Mouse (Mus musculus) lung, adult 2 months (tissue): Measurements from ENCODE around the gene Itga3. TPM values are rescaled to one million over a fixed set of nuclear protein-coding genes. Genes with fewer than 3 reads are reported as not detected.

Experiments used
- DNase-seq: peaks from one replicate; pipeline ENCODE4 v3.0.0; 2022
- H3K4me1 ChIP-seq: fragments of 200-500 bp; 2 replicates; pipeline ENCODE4 v1.6.1; 2011; ENCODE audit warnings: low read length; ENCODE audit not compliant: control insufficient read depth, insufficient read depth
- H3K4me3 ChIP-seq: fragments of 200-500 bp; replicated peaks from 2 replicates; pipeline ENCODE3; 2011; ENCODE audit warnings: low read depth, mild to moderate bottlenecking, control low read depth, low read length; ENCODE audit errors: extremely low read depth
- CTCF ChIP-seq: fragments of 200-500 bp; IDR thresholded peaks from 2 replicates; pipeline ENCODE4 v1.5.1; 2011; ENCODE audit warnings: mild to moderate bottlenecking, low read length, control low read depth; ENCODE audit not compliant: insufficient read depth
- POLR2A ChIP-seq: fragments of 200-500 bp; IDR thresholded peaks from 2 replicates; pipeline ENCODE4 v1.6.1; 2011; ENCODE audit warnings: low read depth, mild to moderate bottlenecking, control low read depth, low read length, borderline replicate concordance; ENCODE audit errors: extremely low read depth
- WGBS: fragments of 180-500 bp; shearing (Covaris S2); methylation state at CpG from one replicate; pipeline ENCODE4 v1.1.7; 2018; 5-methylcytosine and 5-hydroxymethylcytosine counted together
- polyA plus RNA-seq: library from polyadenylated mRNA; depleted of rRNA; stranded (reverse); fragments of >200 nt; gene quantifications from 2 replicates; pipeline ENCODE4 v1.2.3, GENCODE M21; 2012

Itga3 gene
- polyA plus RNA-seq, 1 experiment = 181 TPM

GRCm38 (mm10) chr11:95098346-95099095 lies 21.9 kb upstream of the Itga3 start:
- Histone ChIP-seq H3K4me1 (peaks cover 3% of the 10 kb centered on the region; the same call in 1 of the 2 replicates), H3K4me3 (no peak overlapping the region)
- no peak for DNase-seq
- TF ChIP-seq CTCF (no peak), POLR2A (no peak)
- WGBS = 78% methylated on average over 5 of the region's 5 CpGs

GRCm38 (mm10) chr11:95097889-95098288 lies 21.3 kb upstream of the Itga3 start:
- TF ChIP-seq POLR2A (no peak), CTCF (no peak)
- 66% methylated on average over 6 of the region's 6 CpGs for WGBS
- Histone ChIP-seq H3K4me3 (no peak overlapping the region), H3K4me1 (peaks cover 3% of the 10 kb centered on the region; the same call in 1 of the 2 replicates)
- no peak for DNase-seq

GRCm38 (mm10) chr11:95096608-95097373 lies 20.2 kb upstream of the Itga3 start:
- TF ChIP-seq CTCF (no peak), POLR2A (no peak)
- DNase-seq = no peak
- H3K4me3 ChIP-seq = no peak overlapping the region
- H3K4me1 ChIP-seq = peaks cover 3% of the 10 kb centered on the region; the same call in 1 of the 2 replicates
- WGBS = 44% methylated on average over 4 of the region's 4 CpGs

- no peak for TF ChIP-seq CTCF
- no peak for TF ChIP-seq POLR2A
- WGBS = 52% methylated on average over 10 of the region's 10 CpGs
Measured at GRCm38 (mm10) chr11:95095596-95095995, 19.0 kb upstream of the Itga3 start.

GRCm38 (mm10) chr11:95093077-95093476 lies 16.5 kb upstream of the Itga3 start:
- 57% methylated on average over 5 of the region's 5 CpGs for WGBS
- H3K4me3 ChIP-seq = no peak overlapping the region

More at GRCm38 (mm10) chr11:95095596-95095995, 19.0 kb upstream of the Itga3 start:
- Histone ChIP-seq H3K4me1 (peaks cover 3% of the 10 kb centered on the region; the same call in 1 of the 2 replicates), H3K4me3 (no peak overlapping the region)
- no peak for DNase-seq

GRCm38 (mm10) chr11:95088857-95089779 lies 12.5 kb upstream of the Itga3 start:
- 30% methylated on average over 16 of the region's 16 CpGs for WGBS
- no peak; the same call in 1 of the 2 replicates for TF ChIP-seq POLR2A
- TF ChIP-seq CTCF = no peak
- no peak for DNase-seq
- Histone ChIP-seq H3K4me1 (peaks cover 37% of the 10 kb centered on the region), H3K4me3 (no peak overlapping the region)

More at GRCm38 (mm10) chr11:95093077-95093476, 16.5 kb upstream of the Itga3 start:
- peaks cover 15% of the 10 kb centered on the region for H3K4me1 ChIP-seq
- no peak for DNase-seq
- TF ChIP-seq CTCF = no peak
- TF ChIP-seq POLR2A = no peak

GRCm38 (mm10) chr11:95088286-95088685 lies 11.7 kb upstream of the Itga3 start:
- Histone ChIP-seq H3K4me3 (no peak overlapping the region), H3K4me1 (peaks cover 37% of the 10 kb centered on the region)
- DNase-seq = no peak
- 51% methylated on average over 7 of the region's 7 CpGs for WGBS
- no peak for TF ChIP-seq CTCF
- TF ChIP-seq POLR2A = no peak

- no peak for TF ChIP-seq POLR2A
- no peak for TF ChIP-seq CTCF
- DNase-seq = no peak
- no peak overlapping the region for H3K4me3 ChIP-seq
- peaks cover 37% of the 10 kb centered on the region for H3K4me1 ChIP-seq
- WGBS = 52% methylated on average over 17 of the region's 17 CpGs
Measured at GRCm38 (mm10) chr11:95087301-95088228, 11.0 kb upstream of the Itga3 start.

GRCm38 (mm10) chr11:95086229-95086628 lies 9.6 kb upstream of the Itga3 start:
- Histone ChIP-seq H3K4me1 (peaks cover 37% of the 10 kb centered on the region), H3K4me3 (no peak overlapping the region)
- TF ChIP-seq CTCF (no peak), POLR2A (no peak)
- DNase-seq = no peak
- 54% methylated on average over 5 of the region's 5 CpGs for WGBS
